Mouse (Mus musculus) c-Kit-negative CD71-positive TER-119-positive erythroid progenitor cells, embryonic 14.5 days (primary cell): Measurements from ENCODE around the gene Fgfr2.

Experiments used
- DNase-seq: peaks from one replicate; pipeline ENCODE4 v3.0.0-alpha.2; 2013; ENCODE audit warnings: low read depth, low spot score

Gene Fgfr2

GRCm38 (mm10) chr7:132803336-132803735 lies 319.8 kb downstream of the Fgfr2 start:
- DNase-seq, result no peak

GRCm38 (mm10) chr7:132802691-132803090 lies 320.5 kb downstream of the Fgfr2 start:
- DNase-seq, result no peak

- no peak for DNase-seq
Observed at GRCm38 (mm10) chr7:132802066-132802465, 321.1 kb downstream of the Fgfr2 start.

- DNase-seq, result no peak
Observed at GRCm38 (mm10) chr7:132801509-132801908, 321.6 kb downstream of the Fgfr2 start.

GRCm38 (mm10) chr7:132800868-132801267 lies 322.3 kb downstream of the Fgfr2 start:
- no peak for DNase-seq

- DNase-seq, result no peak
Observed at GRCm38 (mm10) chr7:132799119-132800016, 323.8 kb downstream of the Fgfr2 start.

GRCm38 (mm10) chr7:132795141-132795540 lies 328.0 kb downstream of the Fgfr2 start:
- no peak for DNase-seq

DNA sequence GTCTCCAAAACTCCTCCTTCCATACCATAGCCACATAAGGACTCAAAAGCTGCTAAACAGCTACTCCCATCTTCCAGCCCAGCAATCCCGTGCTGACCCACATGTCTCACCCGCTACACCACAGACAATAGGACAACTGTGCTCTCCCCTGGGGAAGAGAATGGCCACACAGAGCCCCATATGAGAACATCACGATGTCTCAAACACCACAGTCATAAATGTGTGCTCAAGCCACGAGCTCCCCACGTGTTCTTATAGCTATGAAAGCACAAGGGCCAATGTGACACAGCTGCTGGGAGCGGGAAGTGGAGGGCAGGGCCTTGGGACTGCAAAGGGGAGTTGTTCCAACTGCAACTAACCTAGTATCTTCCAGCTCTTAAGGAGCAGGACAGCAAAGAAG lies 329.7 kb downstream of the Fgfr2 start:
- no peak for DNase-seq

GRCm38 (mm10) chr7:132790447-132791219 lies 332.5 kb downstream of the Fgfr2 start:
- DNase-seq, result no peak

GRCm38 (mm10) chr7:132788826-132789225 lies 334.3 kb downstream of the Fgfr2 start:
- no peak for DNase-seq

DNA sequence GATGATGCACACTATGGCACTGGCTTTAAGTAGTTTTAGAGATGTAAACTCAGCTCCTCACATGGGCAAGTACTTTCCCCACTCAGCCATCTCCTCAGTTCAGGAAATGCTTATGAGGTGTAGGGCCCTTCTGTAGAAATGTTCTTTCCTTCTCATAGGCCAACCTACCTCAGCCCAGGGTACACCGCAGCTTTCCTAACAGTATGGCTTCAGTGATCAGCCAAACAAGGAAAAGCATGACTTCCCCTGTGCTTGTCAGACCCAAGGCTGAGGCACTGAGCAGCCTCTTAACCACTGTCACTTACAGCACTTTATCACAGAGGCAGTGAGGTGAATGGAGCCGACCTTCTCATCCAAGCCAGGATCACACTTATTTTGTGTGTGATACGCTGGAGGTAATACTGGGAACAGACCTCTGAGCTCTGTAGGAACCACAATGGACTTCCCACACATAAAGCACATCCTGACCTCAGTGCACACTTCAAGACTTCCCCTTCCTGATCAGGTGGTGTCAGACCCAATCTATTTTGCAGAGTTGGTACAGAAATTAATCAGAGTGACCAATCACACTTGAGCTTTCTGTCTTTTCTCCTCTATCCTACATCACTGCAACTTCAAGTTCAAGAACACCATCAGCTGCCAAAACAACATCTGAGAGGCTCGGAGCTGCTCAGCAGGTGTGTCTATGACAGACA lies 335.5 kb downstream of the Fgfr2 start:
- DNase-seq, result no peak

- DNase-seq, result no peak
Observed at GRCm38 (mm10) chr7:132787022-132787421, 336.1 kb downstream of the Fgfr2 start.

DNA sequence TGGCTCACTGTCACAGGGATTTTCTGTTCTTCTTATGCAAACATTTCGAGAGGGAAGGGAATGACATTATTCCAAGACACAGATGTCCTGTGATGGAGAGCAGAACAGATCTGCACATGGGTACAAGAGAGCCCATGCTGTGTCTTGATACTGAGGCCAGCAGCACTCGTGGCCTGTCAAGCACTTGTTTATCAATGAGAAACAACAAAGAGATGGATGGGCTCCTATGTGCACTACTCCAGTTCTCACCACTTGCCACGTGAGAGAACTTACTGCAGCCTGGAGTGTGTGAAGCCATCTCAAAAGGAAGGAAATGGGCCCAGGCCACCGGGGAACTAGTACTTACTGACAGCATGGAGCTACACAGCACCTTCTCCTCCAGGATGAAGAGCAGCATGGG lies 336.6 kb downstream of the Fgfr2 start:
- DNase-seq, result no peak

- no peak for DNase-seq
Observed at GRCm38 (mm10) chr7:132786011-132786410, 337.1 kb downstream of the Fgfr2 start.

GRCm38 (mm10) chr7:132784101-132784500 lies 339.0 kb downstream of the Fgfr2 start:
- no peak for DNase-seq

- no peak for DNase-seq
Observed at GRCm38 (mm10) chr7:132781850-132782249, 341.3 kb downstream of the Fgfr2 start.

- DNase-seq, result no peak
Observed at GRCm38 (mm10) chr7:132781130-132781814, 341.9 kb downstream of the Fgfr2 start.

- no peak for DNase-seq
Observed at GRCm38 (mm10) chr7:132780611-132781010, 342.5 kb downstream of the Fgfr2 start.

- DNase-seq, result no peak
Observed at GRCm38 (mm10) chr7:132778630-132779029, 344.5 kb downstream of the Fgfr2 start.

DNA sequence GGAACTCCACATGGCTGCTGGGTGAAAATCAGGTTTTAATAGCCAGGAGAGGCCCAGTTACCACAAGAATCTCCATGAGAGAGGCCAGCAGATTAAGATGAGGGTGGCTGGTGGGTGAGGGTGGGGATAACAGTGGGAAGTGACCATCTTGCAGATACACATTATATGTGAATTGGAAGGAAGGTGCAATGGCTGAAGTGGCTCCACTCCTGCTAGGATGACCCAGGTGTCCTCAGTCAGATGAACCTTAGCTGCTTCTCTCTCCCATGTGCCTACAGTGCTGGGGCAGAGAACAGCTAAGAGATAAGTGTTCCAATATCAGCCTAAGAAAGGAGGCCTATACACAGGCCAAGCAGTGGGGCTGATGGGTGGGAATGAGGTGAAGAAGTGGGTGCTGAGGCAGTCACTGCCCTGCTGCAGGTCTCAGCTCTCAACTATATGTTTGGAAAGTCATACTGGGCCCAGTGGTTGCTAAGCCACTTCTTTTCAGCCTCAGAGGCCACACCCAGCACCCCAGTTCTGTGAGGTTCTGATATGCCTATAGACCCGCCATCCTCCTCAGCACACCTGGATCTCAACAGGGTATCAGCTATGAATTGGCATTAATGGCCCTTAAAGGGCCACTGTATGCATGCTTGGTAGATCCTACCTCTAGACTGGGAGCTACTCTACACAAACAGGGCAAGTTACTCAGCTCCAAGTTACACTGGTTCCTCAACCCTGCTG lies 345.3 kb downstream of the Fgfr2 start:
- DNase-seq, result peak; percentile 86

GRCm38 (mm10) chr7:132777117-132777516 lies 346.0 kb downstream of the Fgfr2 start:
- no peak for DNase-seq
